Mouse (Mus musculus): ENCODE results near the gene Ltb4r2.

The Ltb4r2 gene

DNA sequence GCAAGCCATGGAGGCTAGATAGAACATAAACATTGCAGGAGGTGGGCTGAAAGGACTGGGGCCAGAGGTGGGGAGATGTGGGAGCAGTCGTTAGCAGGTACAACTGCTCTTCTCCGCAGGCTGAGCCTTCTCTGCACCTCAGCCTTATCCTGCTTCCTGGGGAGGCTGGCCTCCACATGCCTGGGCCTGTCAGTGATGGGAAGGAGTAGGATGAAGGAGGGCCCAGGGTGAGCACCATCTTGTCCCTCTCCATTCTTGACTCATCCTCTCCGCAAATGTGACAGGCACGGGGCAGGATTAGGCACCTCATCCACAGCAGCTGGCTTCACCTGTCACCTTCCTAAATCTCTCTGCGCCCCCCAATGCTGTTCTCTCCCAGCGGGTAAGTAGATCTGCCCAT is at the start of gene Ltb4r2:
Gene Ltb4r2, plus strand, starts transcription at position 266 of the 400 bp plus-strand sequence.
- no peak for DNase-seq (ENCODE audit: low read depth, low spot score)

DNA sequence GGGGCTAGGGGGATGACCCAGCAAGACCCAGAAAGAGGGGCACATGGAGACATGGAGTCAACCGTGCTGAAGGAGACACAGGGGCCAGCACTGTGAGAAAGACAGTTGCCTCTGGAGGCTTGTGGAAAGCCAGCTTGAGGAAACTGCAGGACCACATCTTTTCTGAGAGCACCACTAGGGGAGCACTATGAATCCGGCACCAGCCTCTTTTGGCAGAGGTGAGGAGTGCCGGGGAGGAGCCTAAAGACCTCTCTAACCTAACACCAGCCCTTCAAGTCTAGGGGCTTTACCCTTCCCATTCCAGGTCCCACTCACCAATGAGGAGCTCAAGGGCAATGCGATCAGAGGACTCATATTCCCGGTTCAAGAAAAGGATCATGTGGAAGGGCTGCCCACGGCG is 49.4 kb upstream of the Ltb4r2 start:
- no peak for DNase-seq (ENCODE audit: low read depth, low spot score)

DNA sequence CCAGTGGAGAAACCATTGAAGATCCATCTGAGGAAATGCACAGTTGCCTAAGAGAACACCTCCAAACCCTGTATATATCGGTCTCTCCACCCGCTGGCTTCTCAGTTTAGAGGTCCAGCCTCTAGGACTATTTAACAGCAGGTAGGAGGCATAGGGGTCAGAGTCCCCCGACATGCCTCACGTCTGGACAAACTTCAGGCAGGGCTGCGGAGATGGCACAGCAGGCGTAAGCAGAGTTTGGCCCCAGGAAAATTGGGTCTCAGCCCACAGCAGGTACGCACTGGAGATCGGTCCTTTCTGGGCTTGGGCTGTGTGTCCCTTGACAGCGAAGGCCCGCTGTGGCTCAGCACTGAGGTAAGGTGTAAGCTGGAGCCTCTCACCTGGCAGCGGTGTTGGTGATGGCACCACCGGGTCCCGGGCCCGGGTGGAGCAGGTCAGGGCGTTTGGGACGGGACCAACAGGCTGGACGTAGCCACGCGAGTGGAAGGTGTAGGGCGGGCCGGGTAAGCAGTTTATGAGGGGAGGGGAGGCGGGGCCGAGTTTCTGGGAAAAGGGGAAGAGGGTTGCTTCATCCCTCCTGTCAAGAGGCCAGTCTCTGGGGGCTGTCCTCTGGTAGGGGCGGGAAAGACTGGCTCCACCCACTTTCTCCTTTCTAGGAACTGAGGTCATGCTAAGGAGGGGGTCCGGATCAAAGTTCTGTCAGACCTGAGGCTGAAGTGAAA is 48.1 kb upstream of the Ltb4r2 start:
- no peak for DNase-seq (ENCODE audit: low read depth, low spot score)

DNA sequence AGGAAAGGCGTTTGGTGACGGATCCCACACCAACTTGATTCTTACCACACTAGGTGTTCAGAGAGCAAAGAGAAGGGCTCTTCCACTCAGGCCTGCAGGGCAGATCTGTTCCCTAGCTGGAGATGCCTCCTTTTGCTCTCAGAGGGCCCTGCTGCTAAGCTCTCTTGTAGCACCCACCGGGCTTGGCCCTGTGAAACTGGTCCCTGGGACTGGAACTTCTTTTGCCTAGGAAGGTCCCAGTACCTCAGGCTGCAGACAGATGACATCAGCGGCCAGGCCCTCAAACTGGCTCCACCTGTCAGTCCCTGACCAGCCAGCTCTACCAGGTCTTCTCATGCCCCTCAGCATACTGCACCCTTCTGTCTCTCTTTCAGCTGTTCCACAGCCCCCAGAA is 47.5 kb upstream of the Ltb4r2 start, which contains the start of gene Tgm1:
Gene Tgm1, minus strand, starts transcription at position 198 of the 394 bp plus-strand sequence.
- no peak for DNase-seq (ENCODE audit: low read depth, low spot score)

DNA sequence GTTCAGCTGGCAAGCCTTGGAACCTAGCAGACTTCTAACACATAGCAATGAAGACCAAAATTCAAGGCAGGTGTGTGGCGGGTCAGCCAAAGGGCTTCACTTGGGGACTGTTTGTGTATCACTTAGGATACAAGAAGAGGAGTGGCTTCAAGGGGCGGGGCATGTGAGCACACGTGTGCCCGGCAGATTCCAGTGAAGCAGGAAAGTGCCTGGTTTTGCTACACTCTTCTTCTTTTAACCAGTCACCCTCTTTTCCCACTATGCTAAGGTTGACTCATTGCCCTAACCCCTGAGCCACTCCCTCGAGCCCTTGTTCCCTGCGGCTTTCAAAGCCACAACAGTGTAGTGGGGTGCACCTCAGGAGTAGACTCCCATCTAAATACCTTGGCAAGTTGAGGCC is 46.3 kb upstream of the Ltb4r2 start:
- DNase-seq (ENCODE audit: low read depth, low spot score): no peak

DNA sequence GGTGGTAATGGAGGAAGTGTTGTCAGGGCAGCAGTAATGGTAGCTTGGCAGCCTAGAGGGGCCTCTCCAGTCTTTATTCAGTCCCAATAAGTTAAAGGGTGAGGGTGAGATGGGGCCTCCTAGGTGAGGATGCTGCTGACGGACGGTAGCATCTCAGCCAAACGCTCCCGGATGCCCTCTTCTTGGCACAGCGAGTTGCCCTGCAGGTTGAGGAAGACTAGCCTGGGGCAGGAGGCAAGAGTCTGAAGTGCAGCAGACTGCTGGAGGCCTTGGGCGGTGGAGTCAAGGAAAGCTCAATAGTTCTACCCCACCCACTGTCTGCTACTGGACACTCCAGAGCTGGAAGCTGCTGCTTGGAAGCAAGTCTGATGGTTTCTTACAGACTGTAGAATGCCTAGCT is 45.0 kb upstream of the Ltb4r2 start:
- no peak for DNase-seq (ENCODE audit: low read depth, low spot score)

DNA sequence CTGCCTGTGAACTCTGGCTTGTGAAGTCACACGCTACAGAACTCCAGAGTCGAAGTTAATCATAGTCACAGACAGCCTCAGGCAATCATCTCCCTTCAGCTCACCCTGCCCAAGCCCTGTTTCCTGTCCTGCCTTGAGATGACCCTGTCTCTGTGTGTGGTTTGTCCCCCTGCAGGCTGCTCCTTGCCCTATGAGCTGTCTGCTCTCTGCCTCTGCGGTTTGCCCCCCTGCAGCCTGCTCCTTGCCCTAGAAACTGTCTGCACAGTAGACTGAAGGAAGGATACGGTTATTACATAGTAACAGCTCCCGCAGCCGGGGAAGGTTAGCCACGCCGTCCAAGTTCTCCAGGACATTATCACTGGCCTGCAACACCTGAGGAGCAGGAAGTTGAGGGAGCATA is 44.3 kb upstream of the Ltb4r2 start:
- DNase-seq (ENCODE audit: low read depth, low spot score): no peak

DNA sequence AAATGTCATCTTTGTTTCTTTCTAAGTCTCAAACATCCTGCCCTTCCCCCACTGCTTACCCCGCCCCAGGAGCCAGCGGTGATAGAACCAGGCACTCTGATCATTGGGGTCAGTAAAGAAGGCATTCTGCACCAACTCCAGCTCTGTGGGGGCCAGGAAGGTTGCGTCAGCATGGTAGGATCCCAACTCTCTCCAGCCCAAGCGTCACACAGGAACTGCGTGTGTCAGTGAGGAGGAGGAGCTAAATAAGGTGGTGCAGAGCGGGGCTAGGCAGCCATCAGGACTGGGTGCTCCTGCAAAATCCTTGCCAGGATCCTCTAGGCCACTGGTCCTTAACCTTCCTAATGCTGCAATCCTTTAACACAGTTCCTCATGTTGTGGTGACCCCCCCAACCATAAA is 41.5 kb upstream of the Ltb4r2 start:
- no peak for DNase-seq (ENCODE audit: low read depth, low spot score)

DNA sequence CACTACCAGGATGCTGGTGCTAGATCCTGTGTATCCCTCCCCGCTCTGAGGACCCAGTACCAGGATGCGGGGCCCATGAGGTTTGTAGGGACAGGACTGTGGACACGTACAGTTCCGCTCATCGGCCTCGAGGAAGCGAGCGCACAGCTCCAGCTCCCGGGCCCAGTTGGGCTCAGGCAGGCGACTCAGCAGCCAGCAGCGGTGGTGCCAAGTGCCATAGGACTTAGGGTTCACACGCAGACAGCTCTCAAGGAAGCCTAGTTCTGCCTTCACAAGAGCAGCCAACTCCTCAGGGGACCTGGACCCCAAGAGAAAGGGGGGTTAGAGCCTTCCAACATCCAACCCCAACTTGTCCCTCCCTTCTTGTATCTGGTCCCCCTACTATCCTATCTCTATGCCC is 40.6 kb upstream of the Ltb4r2 start:
- no peak for DNase-seq (ENCODE audit: low read depth, low spot score)

DNA sequence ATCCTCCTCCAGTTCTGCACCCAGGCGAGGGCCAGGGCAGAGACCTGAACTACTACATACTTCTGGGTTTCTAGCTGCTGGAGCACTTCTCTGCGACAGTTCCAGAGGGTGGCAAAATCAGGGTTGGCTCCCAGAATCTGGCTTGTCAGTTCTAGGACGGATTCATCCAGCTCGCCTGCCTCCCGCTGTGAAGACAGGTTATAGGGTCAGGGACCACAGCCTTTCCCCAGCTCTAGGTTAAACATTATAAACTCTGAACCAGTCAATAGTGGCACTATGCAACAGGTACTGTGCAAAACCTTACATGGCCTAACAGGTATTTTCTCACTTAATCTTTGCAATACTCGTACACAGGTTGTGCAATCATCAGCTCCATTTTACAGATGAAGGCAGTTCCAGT is 40.2 kb upstream of the Ltb4r2 start:
- DNase-seq (ENCODE audit: low read depth, low spot score): no peak

DNA sequence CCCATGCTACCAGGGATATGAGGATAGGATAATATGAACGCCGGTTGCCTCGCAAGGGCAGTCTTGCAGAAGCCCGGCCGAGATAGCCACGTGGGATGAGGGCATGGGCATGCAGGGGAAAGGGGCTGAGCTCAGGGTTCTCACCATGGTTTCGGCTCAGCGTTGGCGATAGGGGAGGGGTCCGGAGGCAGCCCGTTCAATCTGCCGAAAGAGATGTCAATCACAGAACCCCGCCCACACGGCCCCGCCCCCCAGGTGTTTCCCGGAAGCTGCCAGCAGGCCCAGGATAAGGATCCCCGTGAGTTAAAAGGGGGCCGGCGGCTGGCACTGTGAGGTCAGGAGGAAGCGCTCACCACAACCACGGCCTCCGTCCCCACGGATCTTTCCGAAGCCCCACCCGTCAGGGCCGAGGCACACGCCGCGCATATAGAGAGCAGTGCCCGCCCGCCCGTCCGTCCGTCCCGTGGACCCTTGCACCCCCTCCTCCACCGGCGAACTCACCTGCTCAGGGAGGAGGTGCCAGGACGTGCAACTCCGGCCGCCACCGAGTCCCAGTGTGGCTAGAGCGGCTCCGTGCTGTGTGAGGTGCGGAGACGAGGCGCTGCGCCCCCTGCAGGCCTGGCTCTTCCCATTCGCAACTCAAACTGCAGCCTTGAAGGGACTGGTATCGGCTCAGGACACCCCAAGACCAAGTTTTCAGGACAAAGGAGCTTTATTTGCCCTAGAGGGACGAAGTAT is 39.4 kb upstream of the Ltb4r2 start, which contains the start of gene Rabggta:
Gene Rabggta, minus strand, starts transcription at position 564 of the 738 bp plus-strand sequence.
- DNase-seq (ENCODE audit: low read depth, low spot score): peak; percentile 80

DNA sequence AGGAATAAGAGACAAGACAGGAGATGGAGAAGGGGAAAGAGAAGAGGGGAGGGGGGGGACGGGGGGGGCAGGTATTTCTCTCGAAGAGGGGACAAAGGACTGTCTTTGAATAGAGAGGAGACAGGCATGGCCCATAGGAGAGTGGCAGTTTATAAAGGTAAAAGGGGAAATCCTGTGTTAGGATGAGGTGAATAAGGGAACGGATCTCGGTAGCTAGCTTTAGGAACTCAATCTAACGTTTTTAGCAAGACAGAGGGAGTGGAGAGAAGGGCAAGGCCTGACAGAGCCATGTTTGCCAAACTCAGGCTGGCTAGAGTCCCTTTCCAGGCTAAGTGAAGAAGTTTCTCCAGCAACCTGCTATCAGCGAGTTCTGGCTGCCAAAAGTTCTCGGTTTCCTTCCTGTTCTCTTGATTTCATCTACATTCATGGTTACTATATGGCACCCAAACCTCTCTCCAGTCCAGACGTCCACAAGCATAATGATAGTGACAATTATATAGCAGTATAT is 38.7 kb upstream of the Ltb4r2 start:
- DNase-seq (ENCODE audit: low read depth, low spot score): no peak

DNA sequence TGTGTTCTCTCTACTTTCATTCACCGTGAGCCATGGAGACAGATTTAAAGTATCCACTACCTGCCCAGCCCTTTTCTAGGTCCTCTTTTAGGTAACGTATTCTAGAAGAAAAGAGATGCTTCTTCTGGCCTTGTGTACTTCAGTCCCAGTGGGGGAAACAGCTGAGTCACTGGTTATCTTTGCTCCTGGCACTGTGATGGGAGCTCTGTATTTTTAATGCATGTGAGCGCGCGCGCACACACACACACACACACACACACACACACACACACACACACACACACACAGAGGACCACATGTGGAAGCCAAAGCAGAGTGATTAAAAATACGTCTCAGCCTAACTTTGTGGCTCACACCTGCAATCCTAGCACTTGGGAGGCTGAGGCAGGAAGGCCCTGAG is 37.8 kb upstream of the Ltb4r2 start:
- DNase-seq (ENCODE audit: low read depth, low spot score): no peak

DNA sequence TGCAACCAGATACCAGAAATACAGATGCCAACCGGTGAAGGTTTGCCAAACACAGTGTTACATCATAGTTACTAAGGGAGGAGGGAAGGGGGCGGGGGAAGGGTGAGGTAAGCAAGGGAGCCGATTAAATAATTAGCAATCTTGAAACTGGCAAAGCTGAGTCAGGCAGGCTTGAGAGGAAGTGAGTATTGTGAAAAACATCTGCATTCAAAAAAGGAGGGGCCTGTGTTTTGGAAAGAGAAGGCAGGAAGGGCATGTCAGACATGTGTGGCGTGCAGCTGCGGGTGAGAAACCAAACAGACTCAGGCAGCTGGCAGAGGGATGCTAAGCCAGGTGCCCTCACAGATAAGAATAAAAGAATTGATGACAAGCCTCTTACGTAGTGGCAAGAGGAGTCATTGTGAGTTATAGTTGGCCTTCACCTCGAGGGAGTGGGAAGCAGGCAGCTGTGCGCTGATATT is 36.8 kb upstream of the Ltb4r2 start:
- peak; percentile 52 for DNase-seq (ENCODE audit: low read depth, low spot score)

DNA sequence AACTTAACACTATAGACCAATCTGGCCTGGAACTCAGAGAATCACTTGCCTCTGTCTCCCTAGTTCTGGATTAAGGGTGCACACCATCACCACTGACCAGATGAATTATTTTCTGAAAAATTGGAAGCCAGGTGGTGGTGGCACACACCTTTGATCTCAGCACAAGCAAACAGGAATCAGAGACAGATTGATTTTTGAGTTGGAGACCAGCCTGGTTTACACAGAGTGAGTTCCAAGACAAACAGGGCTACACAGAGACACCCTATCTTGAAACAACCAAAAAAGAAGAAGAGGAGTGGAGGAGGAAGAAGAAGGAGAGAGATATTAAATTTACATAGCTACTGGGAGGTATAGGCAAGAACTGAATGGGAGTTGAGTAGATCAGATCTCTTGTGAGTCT is 35.0 kb upstream of the Ltb4r2 start:
- DNase-seq (ENCODE audit: low read depth, low spot score): no peak

DNA sequence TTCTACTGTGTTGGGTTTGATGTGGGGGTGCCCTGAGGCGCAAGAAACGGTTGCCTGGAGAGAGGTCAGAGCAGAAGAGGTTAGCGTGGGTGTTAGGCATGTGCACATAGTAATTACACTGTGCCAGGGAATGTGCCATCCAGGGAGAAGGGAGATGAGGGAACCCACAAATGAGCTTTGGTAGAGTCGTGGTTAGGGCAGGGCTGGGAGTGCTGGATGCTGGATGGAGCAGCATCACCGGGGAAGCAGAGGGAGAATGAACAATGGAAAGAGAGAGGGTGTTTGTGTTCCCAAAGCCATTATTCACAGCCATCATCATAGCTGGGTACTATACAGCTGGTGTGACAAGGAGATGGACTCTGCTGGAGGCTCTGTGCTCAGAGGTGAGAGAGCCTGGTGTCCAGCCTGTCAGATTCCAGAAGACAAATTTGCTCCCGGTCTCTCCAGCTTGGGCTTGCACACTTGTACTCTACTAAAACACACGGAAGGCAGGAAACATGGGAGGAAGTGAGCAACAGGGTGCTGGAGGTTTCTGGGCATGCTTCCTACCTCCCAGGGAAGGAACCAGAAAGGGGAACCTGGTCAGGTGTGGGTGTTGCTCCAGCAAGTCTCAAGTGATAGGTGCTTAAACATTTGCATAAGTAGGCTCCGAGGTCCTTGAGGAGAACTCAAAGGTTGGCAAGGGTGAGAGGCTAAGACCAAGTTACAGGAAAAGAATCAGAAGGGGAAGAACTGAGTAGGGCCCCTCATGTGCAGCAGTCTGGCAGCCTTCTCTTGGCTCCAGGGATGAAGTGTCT is 33.1 kb upstream of the Ltb4r2 start:
- DNase-seq (ENCODE audit: low read depth, low spot score): no peak

DNA sequence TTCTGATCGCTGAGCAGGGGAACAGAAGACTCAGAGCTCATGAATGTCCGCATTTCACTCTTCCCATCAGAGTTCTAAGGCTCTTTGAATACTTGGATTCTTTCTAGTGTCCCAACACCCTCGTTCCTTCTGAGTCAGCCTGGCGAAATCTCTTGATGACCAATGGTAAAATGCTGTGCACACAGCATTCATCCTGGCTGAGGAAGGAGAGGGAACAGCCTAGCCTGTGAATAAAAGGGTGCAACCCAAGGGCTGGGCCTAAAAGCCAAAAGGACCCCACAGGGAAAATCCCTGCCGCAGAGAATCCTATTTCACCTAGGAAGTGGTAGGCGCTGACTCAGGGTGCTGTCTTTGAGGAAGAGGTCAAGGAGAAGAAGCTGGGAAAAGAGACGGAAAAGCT is 31.1 kb upstream of the Ltb4r2 start:
- no peak for DNase-seq (ENCODE audit: low read depth, low spot score)

DNA sequence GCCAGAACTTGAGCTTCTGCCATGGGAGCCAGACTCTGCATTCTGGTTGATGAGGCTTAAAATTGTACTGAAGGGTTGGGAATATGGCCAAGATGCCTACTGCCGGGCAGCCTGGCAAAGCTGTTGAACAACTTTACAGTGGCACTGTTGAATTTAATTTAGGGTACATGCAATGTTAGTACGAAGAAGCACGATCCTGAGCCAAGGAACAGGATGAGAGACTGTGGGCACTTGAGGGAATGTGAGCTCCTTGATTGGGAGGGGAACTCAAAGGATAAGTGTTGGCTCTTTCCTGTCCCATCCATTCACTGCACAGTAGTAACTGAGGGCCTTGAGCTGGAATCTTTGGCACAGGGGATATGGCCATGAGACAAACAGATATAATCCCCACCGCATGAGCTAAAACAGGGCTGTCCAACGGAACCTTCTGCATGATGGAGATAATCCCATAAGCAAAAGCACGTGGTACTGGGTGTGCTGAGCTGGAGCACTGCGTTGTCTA is 30.6 kb upstream of the Ltb4r2 start:
- no peak for DNase-seq (ENCODE audit: low read depth, low spot score)

DNA sequence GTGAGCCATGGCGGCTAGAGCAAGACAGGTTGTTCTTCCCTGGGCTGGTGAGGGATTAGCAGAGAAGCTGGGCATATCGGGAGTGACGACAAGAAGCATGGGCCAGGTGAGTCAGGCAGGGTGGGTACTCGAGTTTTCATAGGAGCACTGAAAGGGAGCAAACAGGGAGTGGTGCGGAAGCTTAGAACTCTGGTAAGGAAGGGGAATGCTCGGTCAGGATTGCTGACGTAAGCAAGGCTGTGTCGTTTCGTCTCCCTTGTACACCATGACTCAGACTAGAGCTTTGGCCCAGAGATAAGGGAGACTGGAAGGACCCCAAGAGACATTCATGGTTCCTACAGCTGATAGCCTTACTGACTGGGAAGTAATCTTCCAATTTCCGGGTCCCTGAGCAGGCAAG is 27.3 kb upstream of the Ltb4r2 start:
- no peak for DNase-seq (ENCODE audit: low read depth, low spot score)

DNA sequence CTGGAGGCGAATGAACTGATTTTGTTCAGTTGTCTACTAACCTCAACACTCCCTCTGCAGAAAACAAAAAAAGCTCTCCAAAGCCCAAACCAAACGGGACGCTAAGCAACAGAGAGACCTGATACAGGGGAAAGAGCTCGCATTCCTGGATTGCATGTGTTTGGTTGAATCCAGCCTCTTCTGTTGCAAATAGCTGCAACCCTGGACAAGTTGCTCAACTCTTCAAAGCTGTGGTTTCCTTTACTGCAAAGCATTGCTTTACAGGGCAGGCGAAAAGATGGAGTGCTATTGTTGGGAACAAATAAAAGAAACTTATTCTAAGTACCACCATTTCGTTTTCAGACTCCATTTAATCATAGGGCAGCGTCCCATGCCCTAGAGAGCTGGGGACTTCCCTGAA is 26.4 kb upstream of the Ltb4r2 start:
- DNase-seq (ENCODE audit: low read depth, low spot score): no peak

DNA sequence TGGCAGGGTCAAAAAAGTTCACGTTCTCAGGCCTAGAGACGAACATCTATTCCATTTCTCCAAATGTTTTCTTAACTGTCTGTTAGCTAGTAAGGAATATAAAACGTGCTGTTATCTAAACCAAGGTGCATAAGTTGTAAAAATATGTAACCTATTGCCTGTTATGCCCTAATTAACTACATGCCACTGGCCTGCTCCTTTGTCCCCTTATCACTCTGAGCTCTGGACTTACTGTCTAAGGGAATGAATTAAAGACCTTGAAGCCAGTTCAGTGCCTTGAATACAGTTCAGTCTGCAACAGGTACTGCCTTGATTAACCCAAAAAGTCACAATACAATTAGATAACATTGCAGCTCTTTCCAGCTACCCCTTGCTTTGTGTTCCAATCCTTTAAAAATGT is 25.9 kb upstream of the Ltb4r2 start:
- DNase-seq (ENCODE audit: low read depth, low spot score): no peak

DNA sequence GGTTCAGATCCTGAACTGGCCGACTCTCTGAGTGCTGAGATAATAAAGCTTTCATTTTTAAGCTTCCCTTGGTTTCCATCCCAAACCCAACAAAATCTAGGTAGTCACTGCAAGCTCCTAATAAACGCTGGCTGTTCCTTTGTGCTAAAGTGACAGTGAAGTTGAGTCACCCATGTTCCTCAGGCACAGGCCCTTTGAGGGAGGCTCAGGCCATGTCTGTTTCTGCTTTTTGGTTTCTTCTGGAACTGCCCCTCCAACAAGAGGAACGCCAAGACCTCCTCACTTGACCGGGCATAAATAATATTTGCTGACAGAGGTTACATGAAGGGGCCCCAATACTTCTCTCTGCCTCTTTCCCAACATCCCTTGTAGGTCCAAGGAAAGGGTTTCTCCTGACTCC is 25.5 kb upstream of the Ltb4r2 start:
- no peak for DNase-seq (ENCODE audit: low read depth, low spot score)

Data from skeletal muscle tissue, adult 2 months (tissue).